Mouse (Mus musculus): ENCODE data around the gene Mmp24.

DNA sequence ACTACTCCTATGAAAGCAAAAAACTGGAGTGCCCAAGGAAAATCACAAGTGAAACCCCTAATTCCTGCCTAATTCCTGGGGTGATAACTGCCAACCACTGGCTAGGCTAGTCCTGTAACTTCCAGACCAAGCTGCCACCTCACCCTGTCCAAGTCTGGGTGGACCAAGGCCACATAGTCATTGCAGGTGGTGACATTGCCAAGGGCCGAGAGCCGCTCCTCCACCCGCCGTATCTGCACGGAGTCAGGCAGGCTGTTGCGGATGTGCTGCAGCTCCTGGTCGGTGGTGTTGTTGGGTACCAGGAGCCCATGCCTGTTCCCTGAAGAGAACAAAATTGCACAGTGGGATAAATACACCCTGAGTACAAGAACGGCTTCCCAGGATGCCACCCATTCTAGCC, 48.6 kb downstream of the Mmp24 start:
- no peak for TF ChIP-seq CTCF (IDR thresholded peaks at IDR 0.05; ENCODE audit: low read depth, low read length)
- TF ChIP-seq POLR2A (IDR thresholded peaks at IDR 0.05; ENCODE audit: insufficient read depth, low read length) = no peak
- TF ChIP-seq EP300 (IDR thresholded peaks at IDR 0.05; ENCODE audit: insufficient read depth, low read depth, low read length) = no peak
